Mouse (Mus musculus) heart, adult 2 months (tissue): ENCODE measurements around the gene Lmo7.

Experiments
- CTCF ChIP-seq: fragments of 200-600 bp; IDR thresholded peaks from 2 replicates; pipeline ENCODE4 v1.8.1; 2022; ENCODE audit warnings: antibody characterized with exemption, mild to moderate bottlenecking, moderate library complexity
- EP300 ChIP-seq: fragments of 200-500 bp; IDR thresholded peaks from 2 replicates; pipeline ENCODE4 v1.6.1; 2011; ENCODE audit warnings: low read depth, low read length, control low read depth; ENCODE audit not compliant: insufficient read depth
- POLR2A ChIP-seq: fragments of 200-500 bp; IDR thresholded peaks from 2 replicates; pipeline ENCODE4 v1.6.1; 2011; ENCODE audit warnings: mild to moderate bottlenecking, low read depth, low read length, control low read depth; ENCODE audit not compliant: insufficient read depth

DNA sequence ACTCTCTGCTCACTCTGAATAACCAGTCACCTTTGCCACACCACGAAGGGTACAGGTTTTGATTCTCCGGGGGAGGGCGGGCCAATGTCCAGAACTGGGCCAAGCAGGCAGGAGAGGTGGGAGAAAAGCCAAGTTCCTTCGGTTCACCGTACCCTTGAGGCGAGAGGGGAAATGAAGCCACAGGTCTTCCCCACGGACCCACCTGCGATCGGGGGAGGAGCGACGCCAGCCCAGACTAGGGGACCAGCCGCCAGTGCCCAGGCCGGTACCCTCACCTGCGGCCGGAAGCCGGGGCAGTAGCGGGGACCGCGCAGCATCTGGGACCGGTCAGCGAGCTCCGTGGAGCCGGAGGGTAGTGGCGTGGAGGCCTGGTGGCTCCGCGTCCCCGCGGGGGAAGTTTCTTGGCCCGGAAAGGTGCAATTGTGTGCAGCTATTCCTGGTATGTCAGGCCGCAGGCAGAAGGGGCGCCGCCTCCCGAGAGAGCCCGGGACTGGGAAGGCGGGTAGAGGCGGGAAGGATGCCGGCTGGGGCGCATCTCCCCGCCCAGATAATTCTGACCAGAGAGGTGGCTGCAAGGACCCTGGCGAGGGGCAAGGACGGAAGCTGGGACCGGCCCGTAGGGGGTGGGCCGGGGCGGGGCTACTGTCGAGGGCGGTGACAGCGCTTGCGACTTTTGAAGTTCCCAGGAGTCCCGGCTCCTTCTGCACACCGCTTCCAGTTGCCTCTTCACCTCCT, at the start of gene Lmo7, which contains the start of gene Gm9922:
- TF ChIP-seq POLR2A (peak; percentile 77), CTCF (peak; percentile 46), EP300 (peak; percentile 66; the same call in 1 of the 2 replicates)
